Mouse (Mus musculus) left cerebral cortex, postnatal 4 days (tissue): ENCODE measurements around the gene Tgm2. TPM values are rescaled to one million over a fixed set of nuclear protein-coding genes. Genes with fewer than 3 reads are reported as not detected.

Source experiments
- DNase-seq: peaks from one replicate; pipeline ENCODE4 v3.0.0-alpha.2; 2022
- intact Hi-C: fragments of 180-260 bp; cut with DNase I; formaldehyde crosslinking; loops from one replicate; pipeline ENCODE4 v1.15.1; 2025
- total RNA-seq, 2 experiments: library from RNA; stranded (reverse); gene quantifications; 2 replicates each; pipeline ENCODE4 v1.2.3; 2021

Gene Tgm2
- total RNA-seq, 2 experiments from 2014 or later, result 7.0 to 9.7 TPM

DNA sequence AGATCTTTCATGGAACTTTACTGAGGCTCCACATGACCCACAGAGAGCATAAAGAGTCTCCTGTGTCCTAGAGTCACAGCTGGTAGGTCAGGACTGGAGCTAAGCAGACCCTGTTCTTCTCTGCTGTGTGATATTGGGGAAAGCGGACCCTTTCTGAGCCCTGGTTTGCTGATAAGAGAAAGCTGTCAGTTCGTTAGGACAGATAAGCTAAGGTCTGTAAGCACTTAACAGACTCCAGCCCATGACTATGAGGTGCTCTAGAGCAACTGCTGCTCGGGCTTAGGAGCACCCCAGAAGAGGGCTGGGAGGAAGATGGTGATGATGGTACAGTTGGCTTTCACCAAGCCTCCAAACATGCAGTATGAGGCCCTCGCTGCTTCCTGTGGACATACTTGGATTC, 27.1 kb downstream of the Tgm2 start:
- DNase-seq, result no peak
- intact Hi-C loops, result no loop called here

GRCm38 (mm10) chr2:158116653-158117052, 29.6 kb downstream of the Tgm2 start:
- intact Hi-C loops, result no loop called here
- no peak for DNase-seq

DNA sequence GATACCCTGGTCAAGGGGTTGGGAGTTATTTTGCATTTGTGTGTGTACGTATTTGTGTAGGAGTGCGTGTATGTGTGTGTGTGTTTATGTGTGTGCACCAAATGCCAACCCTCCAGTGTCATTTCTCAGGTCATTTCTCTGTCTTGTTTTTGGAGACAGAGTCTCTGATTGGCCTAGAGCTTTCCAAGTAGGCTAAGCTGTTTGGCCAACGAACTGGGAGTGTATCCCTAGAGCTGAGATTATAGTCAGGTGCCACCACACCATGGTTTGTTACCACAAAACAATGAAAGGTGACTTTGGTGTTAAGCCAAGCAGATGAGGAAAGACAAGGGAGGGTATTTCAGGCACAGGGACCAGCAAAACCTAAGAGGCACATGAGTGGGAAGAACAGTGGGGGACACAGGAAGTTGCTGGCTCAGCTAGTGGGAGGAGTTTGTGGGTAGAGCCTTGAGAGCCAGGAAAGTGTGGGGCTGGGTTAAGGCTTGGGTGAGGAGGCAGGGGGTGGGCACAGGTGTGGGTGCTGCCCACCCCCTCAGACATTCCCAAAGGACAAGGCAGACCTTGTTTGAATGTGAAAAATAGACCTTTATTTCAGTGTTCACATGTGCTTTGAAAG, 30.3 kb downstream of the Tgm2 start:
- intact Hi-C loops, result no loop called here
- no peak for DNase-seq

- DNase-seq, result no peak
- intact Hi-C loops, result no loop called here
These were observed 31.3 kb downstream of the Tgm2 start for GRCm38 (mm10) chr2:158114931-158115330.

DNA sequence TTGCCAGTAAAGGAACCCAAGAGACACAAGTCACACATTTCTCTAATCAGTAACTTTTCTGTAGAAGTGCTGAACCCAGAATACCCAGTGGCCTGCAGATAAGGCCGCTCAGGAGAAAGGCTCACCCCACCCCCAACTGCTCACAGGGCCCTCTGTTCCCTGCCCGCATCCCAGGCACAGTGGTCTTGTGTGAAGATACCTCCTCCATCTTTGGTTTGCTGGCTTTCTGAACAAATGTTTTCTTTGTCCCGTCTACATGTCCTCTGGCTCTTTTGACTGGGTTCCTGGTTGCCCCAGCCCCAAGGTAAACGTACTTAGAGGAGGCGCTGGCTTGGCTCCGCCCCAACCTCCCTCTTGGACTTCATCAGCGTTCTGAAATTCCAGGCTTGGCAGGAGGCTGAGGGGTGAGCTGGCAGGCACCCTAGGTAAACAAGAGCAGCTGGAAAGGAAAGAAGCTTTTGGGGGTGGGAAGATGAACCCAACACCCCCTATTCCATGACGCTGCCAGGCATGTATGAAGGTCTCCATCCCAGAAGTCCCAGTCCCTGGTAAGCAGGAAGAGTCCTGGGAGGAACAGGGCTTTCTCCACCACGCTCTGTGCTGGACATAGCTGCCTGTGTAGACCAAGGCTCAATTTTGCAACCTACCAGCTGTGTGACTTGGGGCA, 32.5 kb downstream of the Tgm2 start:
- DNase-seq, result no peak

GRCm38 (mm10) chr2:158109516-158109915, 36.7 kb downstream of the Tgm2 start:
- DNase-seq, result no peak

More for the DNA sequence above, 32.5 kb downstream of the Tgm2 start:
- intact Hi-C loops, result no loop called here

DNA sequence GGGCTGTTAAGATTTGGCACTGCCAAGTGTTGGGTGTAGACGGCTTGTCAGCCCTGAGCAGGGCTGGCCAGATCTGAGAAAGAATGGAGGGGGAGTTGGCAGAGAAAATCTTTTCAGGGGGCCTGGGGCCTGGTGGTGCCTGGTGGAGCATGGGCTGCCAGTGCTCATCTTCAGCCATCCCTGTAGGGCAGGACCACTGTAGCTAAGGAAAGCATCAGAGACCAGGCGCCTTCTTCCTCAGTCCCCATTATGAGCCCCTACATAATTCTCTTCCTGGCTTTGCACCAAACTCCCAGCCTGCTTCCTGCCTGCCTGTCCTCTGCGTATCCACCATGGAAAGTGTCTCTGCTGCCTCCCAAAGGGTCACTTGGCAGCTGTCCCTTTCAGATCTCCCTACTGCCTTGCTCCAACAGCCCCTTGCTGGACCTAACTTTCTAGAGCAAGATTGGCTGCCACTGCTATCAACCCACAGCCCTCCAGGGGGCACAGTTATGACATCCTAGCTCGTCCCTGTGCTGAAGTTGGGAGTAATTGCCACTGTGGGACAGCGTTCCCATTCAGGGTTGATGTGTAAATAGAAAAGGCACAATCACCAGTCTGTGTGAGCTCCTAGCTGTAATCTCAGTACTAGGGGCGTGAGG, 39.2 kb downstream of the Tgm2 start:
- intact Hi-C loops, result no loop called here
- DNase-seq, result peak; percentile 55

More at GRCm38 (mm10) chr2:158109516-158109915, 36.7 kb downstream of the Tgm2 start:
- intact Hi-C loops, result no loop called here

GRCm38 (mm10) chr2:158105605-158106004, 40.6 kb downstream of the Tgm2 start:
- intact Hi-C loops, result no loop called here
- DNase-seq, result no peak

GRCm38 (mm10) chr2:158104966-158105365, 41.3 kb downstream of the Tgm2 start:
- intact Hi-C loops, result no loop called here
- no peak for DNase-seq

GRCm38 (mm10) chr2:158101768-158102167, 44.5 kb downstream of the Tgm2 start:
- DNase-seq, result no peak
- intact Hi-C loops, result no loop called here

GRCm38 (mm10) chr2:158099537-158099936, 46.7 kb downstream of the Tgm2 start:
- DNase-seq, result no peak
- intact Hi-C loops, result no loop called here

GRCm38 (mm10) chr2:158098730-158099129, 47.5 kb downstream of the Tgm2 start:
- no peak for DNase-seq
- intact Hi-C loops, result no loop called here

- DNase-seq, result peak; percentile 47
- intact Hi-C loops, result no loop called here
These were observed 49.2 kb downstream of the Tgm2 start for GRCm38 (mm10) chr2:158097071-158097470.

DNA sequence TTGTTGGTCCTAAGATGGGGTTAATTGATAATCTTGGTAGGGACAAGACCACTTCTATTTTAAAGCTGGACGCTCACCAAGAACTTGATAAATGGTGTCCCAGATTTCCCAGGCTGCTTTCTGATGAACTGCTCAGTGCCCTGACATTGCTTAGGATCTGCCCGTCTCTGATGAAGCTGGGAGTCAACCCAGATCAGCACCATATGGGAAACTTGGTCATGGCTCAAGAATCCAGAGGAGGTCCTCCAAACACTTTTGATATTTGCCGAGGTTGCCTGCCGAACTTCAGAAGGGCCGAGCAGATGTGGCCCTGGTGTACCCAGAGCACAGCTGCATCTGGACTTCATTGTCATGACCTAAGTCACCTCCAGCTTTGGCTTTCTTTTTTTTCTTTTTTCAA, 51.4 kb downstream of the Tgm2 start:
- intact Hi-C loops, result no loop called here
- no peak for DNase-seq

DNA sequence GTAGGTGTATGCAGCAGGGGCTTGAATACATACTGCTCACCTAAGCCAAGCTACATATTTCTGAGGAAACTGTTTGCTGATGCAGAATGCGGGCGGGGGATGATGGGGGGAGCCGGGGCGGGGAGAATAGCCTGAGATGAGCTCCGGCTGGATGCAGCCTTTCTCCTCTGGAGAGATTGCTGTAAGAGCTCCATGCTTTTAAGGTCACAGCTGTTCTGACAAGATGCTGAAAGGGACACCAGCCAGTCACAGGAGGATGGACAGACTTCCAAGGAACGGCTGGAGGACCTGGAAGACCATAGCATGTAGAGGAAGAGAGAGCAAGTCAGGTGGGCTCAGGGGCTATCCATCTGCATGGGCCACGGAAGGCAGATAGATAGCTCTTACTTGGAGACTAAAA, 51.9 kb downstream of the Tgm2 start:
- intact Hi-C loops, result no loop called here
- no peak for DNase-seq

GRCm38 (mm10) chr2:158093345-158093744, 52.9 kb downstream of the Tgm2 start:
- intact Hi-C loops, result no loop called here

DNA sequence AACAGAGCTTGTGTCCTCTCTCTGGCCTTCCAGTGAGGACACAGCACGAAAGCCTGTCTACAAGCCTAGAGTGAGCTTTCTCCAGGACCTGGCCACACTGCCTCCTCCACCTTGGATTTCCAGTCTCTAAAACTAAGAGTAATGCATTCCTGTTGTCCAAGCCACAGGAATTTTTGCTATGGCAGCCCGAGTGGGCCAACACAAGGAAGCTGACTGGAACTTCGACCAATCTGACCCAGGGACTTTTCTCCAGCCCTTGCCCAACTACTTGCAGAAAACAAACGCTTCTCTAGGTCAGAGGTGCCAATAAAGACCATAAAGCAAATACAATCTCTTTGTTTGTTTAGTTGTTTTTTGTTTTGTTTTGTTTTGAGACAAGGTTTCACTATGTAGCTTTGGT, 56.1 kb downstream of the Tgm2 start:
- no peak for DNase-seq
- intact Hi-C loops, result no loop called here

More at GRCm38 (mm10) chr2:158093345-158093744, 52.9 kb downstream of the Tgm2 start:
- DNase-seq, result no peak

GRCm38 (mm10) chr2:158084486-158084885, 61.8 kb downstream of the Tgm2 start:
- intact Hi-C loops, result no loop called here
- DNase-seq, result no peak

GRCm38 (mm10) chr2:158080622-158081241, 65.5 kb downstream of the Tgm2 start:
- no peak for DNase-seq
- intact Hi-C loops, result no loop called here

- intact Hi-C loops, result no loop called here
- no peak for DNase-seq
These were observed 66.3 kb downstream of the Tgm2 start for GRCm38 (mm10) chr2:158079843-158080395.

DNA sequence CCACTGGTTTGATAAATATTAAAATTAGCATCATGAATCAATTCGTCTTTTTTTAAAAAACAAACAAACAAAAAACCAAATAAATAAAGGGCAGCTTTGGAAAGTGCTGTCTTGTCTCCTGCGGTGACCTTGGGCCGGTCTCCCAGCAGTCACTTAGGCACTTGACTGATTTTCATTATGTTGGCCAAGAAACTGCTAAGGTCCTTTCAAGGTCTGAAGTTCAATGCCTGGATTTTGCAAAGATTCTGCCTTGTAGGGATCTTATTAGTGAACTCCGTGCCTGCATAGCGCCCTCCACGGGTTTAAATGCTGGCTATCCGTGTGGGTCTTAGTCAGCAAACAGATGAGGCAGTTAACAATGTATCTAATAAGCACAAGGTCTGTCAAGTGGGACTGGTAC, 67.3 kb downstream of the Tgm2 start:
- intact Hi-C loops, result no loop called here
- no peak for DNase-seq
